Mouse (Mus musculus): ENCODE measurements around the gene Hsf5. TPM values are rescaled to one million over a fixed set of nuclear protein-coding genes. Genes with fewer than 3 reads are reported as not detected.
A peak's percentile ranks its signal among the peaks of the same experiment; 100 is the strongest.

Gene Hsf5
- polyA plus RNA-seq, 2 experiments: 0.02 TPM; not detected in 1

DNA sequence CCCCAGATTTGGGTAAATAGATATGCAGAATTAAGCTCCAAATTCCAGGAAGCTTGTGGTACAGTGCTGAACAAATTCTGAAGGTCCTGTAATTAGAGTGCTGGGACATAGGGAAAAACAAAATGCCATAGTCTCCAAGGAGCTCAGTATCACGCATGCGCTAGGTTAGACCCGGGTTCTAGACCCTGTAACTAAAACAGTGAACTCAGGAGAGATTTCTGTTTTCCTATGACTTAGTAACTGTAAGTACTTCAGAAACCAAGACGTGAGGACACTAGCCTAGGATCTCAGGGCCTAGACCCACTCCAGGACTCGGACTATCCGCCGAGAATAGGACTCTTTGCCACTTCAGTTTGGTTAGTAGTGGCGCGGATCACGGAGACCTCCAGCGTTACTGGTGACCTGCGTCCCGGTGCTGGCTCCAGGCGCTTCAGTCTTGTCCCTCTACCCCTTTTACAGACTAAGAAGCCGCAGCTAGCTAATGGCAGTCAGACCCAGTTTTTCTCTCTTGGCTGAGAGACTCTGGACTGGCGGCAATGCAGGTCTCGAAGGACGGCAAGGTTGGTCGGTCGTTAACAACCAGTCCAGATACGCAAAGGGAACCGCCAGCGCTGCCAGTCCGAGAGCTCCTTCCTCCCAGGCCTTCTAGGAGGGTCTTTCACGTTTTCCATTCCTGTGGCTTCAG lies 26.0 kb upstream of the Hsf5 start:
- Histone ChIP-seq H3K9me3 (ENCODE audit: control insufficient read depth, low read length) (no peaks in the 10 kb centered on the region), H3K4me1 (replicated peaks; ENCODE audit: control insufficient read depth in 2 of 2, insufficient read depth in 2 of 2, low read length in 1 of 2) (peaks cover 25 to 32% of the 10 kb centered on the region in 2 experiments), H3K27me3 (ENCODE audit: control insufficient read depth, insufficient read depth, low read length) (no peaks in the 10 kb centered on the region), H3K4me3 (ENCODE audit: insufficient read depth in 1 of 2, low read depth in 2 of 2, low read length in 2 of 2) (peak overlapping the region; percentile 80 to 88), H3K27ac (peak overlapping the region; percentile 85), H3K4me2 (ENCODE audit: low read depth) (peak overlapping the region; percentile 85), H3K36me3 (replicated peaks; ENCODE audit: control insufficient read depth, insufficient read depth, low read depth) (no peaks in the 10 kb centered on the region), H3K9ac (replicated peaks) (peak overlapping the region; percentile 87)
- no peak for DNase-seq (ENCODE audit: low read depth in 3 of 3, low spot score in 3 of 3)
- TF ChIP-seq EP300 (IDR thresholded peaks at IDR 0.05; ENCODE audit: low read depth) (no peak), CTCF (IDR thresholded peaks at IDR 0.05; ENCODE audit: low read depth) (no peak)
- 2% methylated on average over 25 of the region's 25 CpGs for WGBS (ENCODE audit: insufficient replicate concordance)
- no peak for ATAC-seq (ENCODE audit: insufficient read depth)

DNA sequence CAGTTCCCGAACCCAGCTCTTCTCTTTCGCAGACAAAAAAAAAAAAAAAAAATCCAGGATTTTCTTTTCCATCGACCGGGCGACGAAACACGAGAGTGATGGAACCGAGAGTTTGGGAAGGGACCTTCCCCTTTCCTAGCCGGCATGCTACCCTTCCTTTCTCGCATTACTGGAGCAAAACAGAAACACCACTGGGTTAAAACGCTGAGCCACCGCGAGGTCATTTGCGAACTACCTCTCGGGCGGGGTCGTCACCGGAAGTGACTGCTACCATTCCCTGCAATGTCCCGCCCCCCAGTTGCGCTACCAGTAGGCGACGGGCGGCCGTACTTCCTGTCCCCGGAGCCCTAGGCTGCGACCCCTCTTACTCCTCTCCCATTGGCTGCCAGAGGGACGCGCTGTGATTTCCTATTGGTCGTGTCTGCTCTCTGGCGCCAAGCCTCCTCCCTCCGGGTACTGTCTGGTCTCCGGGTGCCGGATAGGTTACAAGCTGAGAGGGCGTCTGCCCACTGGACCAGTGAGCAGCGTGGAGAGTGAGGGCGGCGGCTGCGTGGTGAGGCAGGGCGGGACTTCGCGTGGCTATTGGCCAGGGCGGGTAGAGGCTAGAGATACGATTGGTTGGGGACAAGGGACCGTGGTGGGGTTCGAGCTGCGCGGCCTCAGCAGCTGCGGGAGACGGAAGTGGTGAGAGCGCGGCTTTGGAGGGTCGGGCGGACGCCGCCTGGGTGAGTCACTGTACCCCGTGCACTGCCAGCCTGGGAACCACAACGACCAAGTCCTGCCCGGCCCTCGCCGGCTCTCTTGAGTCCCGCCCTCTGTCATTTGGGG lies 25.2 kb upstream of the Hsf5 start, which contains the start of gene Mtmr4:
Gene Mtmr4 (plus strand): TSS at position 637 of the 828 bp plus-strand sequence.
- peak within 1 kb of the TSS; percentile 87 for H3K9ac ChIP-seq (replicated peaks)
- H3K4me2 ChIP-seq (ENCODE audit: low read depth): peak within 1 kb of the TSS; percentile 94
- no peaks in the 10 kb centered on the region for H3K27me3 ChIP-seq (ENCODE audit: control insufficient read depth, insufficient read depth, low read length)
- DNase-seq (ENCODE audit: low read depth in 3 of 3, low spot score in 3 of 3): peak; percentile 100
- peak within 1 kb of the TSS; percentile 80 to 88 for H3K4me3 ChIP-seq (ENCODE audit: insufficient read depth in 1 of 2, low read depth in 2 of 2, low read length in 2 of 2)
- peak within 1 kb of the TSS; percentile 85 for H3K27ac ChIP-seq
- peaks cover 27 to 34% of the 10 kb centered on the region in 2 experiments for H3K4me1 ChIP-seq (replicated peaks; ENCODE audit: control insufficient read depth in 2 of 2, insufficient read depth in 2 of 2, low read length in 1 of 2)
- TF ChIP-seq EP300 (IDR thresholded peaks at IDR 0.05; ENCODE audit: low read depth) (no peak), CTCF (IDR thresholded peaks at IDR 0.05; ENCODE audit: low read depth) (no peak; the same call in none of the 2 replicates)
- ATAC-seq (ENCODE audit: insufficient read depth): peak; percentile 96
- H3K9me3 ChIP-seq (ENCODE audit: control insufficient read depth, low read length): no peaks in the 10 kb centered on the region
- WGBS (ENCODE audit: insufficient replicate concordance): 0% methylated on average over 61 of the region's 61 CpGs
- no peaks in the 10 kb centered on the region for H3K36me3 ChIP-seq (replicated peaks; ENCODE audit: control insufficient read depth, insufficient read depth, low read depth)

DNA sequence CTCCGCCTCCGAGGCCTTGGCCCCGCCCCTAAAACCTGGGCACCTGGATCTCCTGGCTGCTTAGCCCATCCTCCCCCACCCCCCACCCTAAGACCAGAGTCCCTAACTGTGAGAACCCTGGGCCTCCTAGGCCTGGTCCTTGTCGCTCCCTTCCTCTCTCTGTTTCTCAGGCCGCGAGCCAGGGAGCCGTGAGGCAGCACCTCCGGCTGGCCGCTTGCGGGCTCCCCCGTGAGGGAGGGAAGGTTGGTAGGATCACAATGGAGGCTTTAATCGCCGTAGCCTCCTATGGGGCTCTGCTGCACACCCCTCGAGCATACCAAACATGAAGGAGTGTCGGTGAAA lies 24.6 kb upstream of the Hsf5 start:
- Histone ChIP-seq H3K36me3 (replicated peaks; ENCODE audit: control insufficient read depth, insufficient read depth, low read depth) (peaks cover under 1% of the 10 kb centered on the region; the same call in 1 of the 2 replicates), H3K4me3 (ENCODE audit: insufficient read depth in 1 of 2, low read depth in 2 of 2, low read length in 2 of 2) (peak overlapping the region; percentile 79 to 80), H3K9ac (replicated peaks) (peak overlapping the region; percentile 82), H3K4me2 (ENCODE audit: low read depth) (peak overlapping the region; percentile 94), H3K27ac (peak overlapping the region; percentile 52), H3K4me1 (replicated peaks; ENCODE audit: control insufficient read depth in 2 of 2, insufficient read depth in 2 of 2, low read length in 1 of 2) (peaks cover 27 to 34% of the 10 kb centered on the region in 2 experiments), H3K9me3 (ENCODE audit: control insufficient read depth, low read length) (no peaks in the 10 kb centered on the region), H3K27me3 (ENCODE audit: control insufficient read depth, insufficient read depth, low read length) (no peaks in the 10 kb centered on the region)
- TF ChIP-seq CTCF (IDR thresholded peaks at IDR 0.05; ENCODE audit: low read depth): peak; percentile 58
- TF ChIP-seq EP300 (IDR thresholded peaks at IDR 0.05; ENCODE audit: low read depth): no peak
- no peak for ATAC-seq (ENCODE audit: insufficient read depth)
- 0% methylated on average over 15 of the region's 15 CpGs for WGBS (ENCODE audit: insufficient replicate concordance)
- DNase-seq (ENCODE audit: low read depth in 3 of 3, low spot score in 3 of 3): no peak

DNA sequence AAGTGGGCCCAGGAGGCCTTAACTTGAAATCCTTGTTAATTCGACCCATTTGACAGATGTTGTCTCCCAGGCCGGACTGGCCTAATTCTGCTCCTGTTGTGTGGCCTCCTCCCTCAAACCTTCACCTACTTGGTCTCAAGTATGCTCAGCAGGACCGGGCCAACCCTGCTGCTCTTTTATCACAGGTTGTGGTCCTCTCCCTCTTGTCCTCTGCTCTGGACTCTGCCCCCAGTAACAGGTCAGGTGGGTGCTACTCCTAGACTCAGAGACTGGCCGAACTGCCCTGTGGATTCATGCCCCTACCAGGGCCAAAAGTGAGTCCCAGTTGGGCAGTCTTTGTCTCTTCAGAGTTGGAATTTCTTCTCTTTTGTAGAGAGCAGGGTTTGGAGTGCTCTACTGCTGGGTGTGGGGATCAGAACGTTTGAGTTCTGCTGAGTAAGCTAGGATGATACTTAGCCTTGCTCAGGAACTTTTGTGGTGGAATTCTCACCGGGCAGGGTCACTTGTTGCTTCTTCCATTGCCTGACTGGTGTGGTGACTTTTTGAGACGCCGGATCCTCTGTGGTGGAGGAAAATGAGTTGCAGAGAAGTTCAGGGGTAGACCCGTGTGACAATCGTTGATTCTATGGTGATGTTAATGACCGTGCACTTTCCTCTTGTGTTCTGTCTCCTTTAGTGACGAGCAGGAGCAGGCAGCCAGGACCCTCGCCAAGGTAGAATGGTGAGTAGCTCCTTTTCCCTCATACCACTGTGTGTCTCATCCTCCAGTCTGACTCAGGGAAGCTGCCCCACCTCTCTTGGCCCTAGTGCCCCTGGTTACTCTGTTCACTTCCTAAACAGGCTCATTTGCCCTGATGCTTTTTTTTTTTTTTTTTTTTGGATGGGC lies 24.0 kb upstream of the Hsf5 start:
- 28% methylated on average over 13 of the region's 13 CpGs for WGBS (ENCODE audit: insufficient replicate concordance)
- peak overlapping the region; percentile 79 to 80 for H3K4me3 ChIP-seq (ENCODE audit: insufficient read depth in 1 of 2, low read depth in 2 of 2, low read length in 2 of 2)
- ATAC-seq (ENCODE audit: insufficient read depth) (no peak), DNase-seq (ENCODE audit: low read depth in 3 of 3, low spot score in 3 of 3) (no peak)
- H3K27me3 ChIP-seq (ENCODE audit: control insufficient read depth, insufficient read depth, low read length): no peaks in the 10 kb centered on the region
- no peaks in the 10 kb centered on the region for H3K9me3 ChIP-seq (ENCODE audit: control insufficient read depth, low read length)
- TF ChIP-seq EP300 (IDR thresholded peaks at IDR 0.05; ENCODE audit: low read depth): no peak
- TF ChIP-seq CTCF (IDR thresholded peaks at IDR 0.05; ENCODE audit: low read depth): no peak; the same call in 1 of the 2 replicates
- peaks cover 7% of the 10 kb centered on the region; the same call in 1 of the 2 replicates for H3K36me3 ChIP-seq (replicated peaks; ENCODE audit: control insufficient read depth, insufficient read depth, low read depth)
- peak overlapping the region; percentile 82 for H3K9ac ChIP-seq (replicated peaks)
- H3K4me1 ChIP-seq (replicated peaks; ENCODE audit: control insufficient read depth in 2 of 2, insufficient read depth in 2 of 2, low read length in 1 of 2): peaks cover 27 to 34% of the 10 kb centered on the region in 2 experiments
- H3K27ac ChIP-seq: peak overlapping the region; percentile 52
- peak overlapping the region; percentile 94 for H3K4me2 ChIP-seq (ENCODE audit: low read depth)

Data from liver, embryonic 14.5 days (tissue).